In the genomic region with DNA sequence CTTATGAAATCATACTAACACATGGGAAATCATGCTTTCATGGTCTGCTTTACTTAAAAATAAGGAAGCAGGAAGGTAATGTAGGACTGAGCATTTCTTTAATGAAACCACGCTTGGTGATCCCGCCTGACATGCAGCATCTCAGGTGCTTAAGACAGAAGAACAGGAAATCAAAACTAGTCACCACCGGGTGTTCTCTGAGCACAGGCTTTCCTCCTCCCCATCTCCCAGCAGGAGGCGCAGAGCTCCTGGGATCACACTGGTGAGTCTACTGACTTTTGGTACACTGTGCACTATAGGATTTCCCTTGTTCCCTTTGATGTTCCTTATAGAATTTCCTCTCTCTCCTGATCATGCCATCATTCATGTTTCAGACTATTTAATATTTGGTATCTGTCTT, we compare ENCODE assay signal across 7 mouse cellular contexts. TPM values are rescaled to one million over a fixed set of nuclear protein-coding genes. Genes with fewer than 3 reads are reported as not detected.
DNase-seq lines count a peak whose midpoint lies in the region; ATAC-seq and TF ChIP-seq lines count a peak whose summit lies in the region.
"Not testable (repeated sequence)": the region's sequence is repeated elsewhere in the genome, so short reads cannot be mapped to it uniquely, and the experiment has no call there.

No protein-coding gene starts in this region.

- H3K4me3 ChIP-seq in embryonic facial prominence, embryonic 14.5 days (ENCODE audit: low read depth, low read length) = peak overlapping the region; percentile 58
- peak overlapping the region; percentile 75 for H3K4me3 ChIP-seq in heart, embryonic 16.5 days (ENCODE audit: low read length)
- H3K4me3 ChIP-seq in kidney, embryonic 14.5 days (ENCODE audit: low read length) = peak overlapping the region; percentile 54
- peak overlapping the region; percentile 58 for H3K4me3 ChIP-seq in limb, embryonic 14.5 days (replicated peaks; ENCODE audit: low read length)

- peaks cover 14% of the 10 kb centered on the region for H3K9me3 ChIP-seq in embryonic facial prominence, embryonic 14.5 days (ENCODE audit: control insufficient read depth, low read length)
- H3K9me3 ChIP-seq in heart, embryonic 16.5 days (replicated peaks; ENCODE audit: control insufficient read depth, low read length); kidney, embryonic 14.5 days (ENCODE audit: control insufficient read depth, low read length); limb, embryonic 14.5 days (ENCODE audit: control insufficient read depth, low read length): not testable (repeated sequence)

- WGBS in embryonic facial prominence, embryonic 14.5 days = 37% methylated on average over 4 of the region's 4 CpGs
- 42% methylated on average over 4 of the region's 4 CpGs for WGBS in heart, embryonic 16.5 days
- WGBS in kidney, embryonic 14.5 days = 29% methylated on average over 4 of the region's 4 CpGs
- WGBS in limb, embryonic 14.5 days = 47% methylated on average over 4 of the region's 4 CpGs

- peak overlapping the region; percentile 80 for H3K9ac ChIP-seq in embryonic facial prominence, embryonic 14.5 days (ENCODE audit: low read depth, low read length)
- H3K9ac ChIP-seq in heart, embryonic 16.5 days (ENCODE audit: low read length) = peak overlapping the region; percentile 78; the same call in 1 of the 2 replicates
- H3K9ac ChIP-seq in kidney, embryonic 14.5 days (ENCODE audit: low read depth, low read length) = peak overlapping the region; percentile 71; the same call in 1 of the 2 replicates
- peak overlapping the region; percentile 77; the same call in 1 of the 2 replicates for H3K9ac ChIP-seq in limb, embryonic 14.5 days (ENCODE audit: low read depth, low read length, severe bottlenecking)

- H3K4me1 ChIP-seq in embryonic facial prominence, embryonic 14.5 days (ENCODE audit: control insufficient read depth, insufficient read depth, low read length); heart, embryonic 16.5 days (ENCODE audit: control insufficient read depth, insufficient read depth, low read length); kidney, embryonic 14.5 days (ENCODE audit: control insufficient read depth, insufficient read depth, low read length); limb, embryonic 14.5 days (ENCODE audit: control insufficient read depth, insufficient read depth, low read length): not testable (repeated sequence)

- DNase-seq in adrenal gland, adult 8-10 months = peak; percentile 20
- DNase-seq in embryonic facial prominence, embryonic 14.5 days (ENCODE audit: low spot score) = peak; percentile 66
- peak; percentile 7 for DNase-seq in limb, embryonic 14.5 days (ENCODE audit: low spot score)
- DNase-seq in right cerebral cortex, postnatal 10 days (ENCODE audit: low spot score in 2 of 2) = peak; percentile 50 to 53

- H3K4me2 ChIP-seq in embryonic facial prominence, embryonic 14.5 days (ENCODE audit: low read depth, low read length) = peak overlapping the region; percentile 66
- H3K4me2 ChIP-seq in heart, embryonic 16.5 days (ENCODE audit: low read depth, low read length) = peak overlapping the region; percentile 82
- H3K4me2 ChIP-seq in kidney, embryonic 14.5 days (replicated peaks; ENCODE audit: low read depth, low read length) = peak overlapping the region; percentile 53
- peak overlapping the region; percentile 65 for H3K4me2 ChIP-seq in limb, embryonic 14.5 days (replicated peaks; ENCODE audit: low read depth, low read length, severe bottlenecking)

- TF ChIP-seq POLR2A in limb, embryonic 14.5 days (IDR thresholded peaks at IDR 0.05; ENCODE audit: borderline replicate concordance, extremely low read depth, insufficient read depth, insufficient read length) = not testable (repeated sequence)

- H3K36me3 ChIP-seq in embryonic facial prominence, embryonic 14.5 days (ENCODE audit: control insufficient read depth, insufficient read depth, low read length); heart, embryonic 16.5 days (ENCODE audit: control insufficient read depth, insufficient read depth); kidney, embryonic 14.5 days (ENCODE audit: control insufficient read depth, insufficient read depth, low read length); limb, embryonic 14.5 days (ENCODE audit: control insufficient read depth, insufficient read depth, low read length): not testable (repeated sequence)

- not testable (repeated sequence) for H3K27ac ChIP-seq in embryonic facial prominence, embryonic 14.5 days (replicated peaks; ENCODE audit: low read depth, low read length); heart, embryonic 16.5 days (ENCODE audit: low read length); kidney, embryonic 14.5 days (ENCODE audit: low read depth, low read length); limb, embryonic 14.5 days (replicated peaks; ENCODE audit: low read depth, low read length)

- peak; percentile 88 for ATAC-seq in embryonic facial prominence, embryonic 14.5 days (ENCODE audit: low read depth)
- peak; percentile 75 for ATAC-seq in heart, embryonic 16.5 days (replicated peaks; ENCODE audit: extremely low read depth, insufficient read depth, low FRiP score)
- ATAC-seq in kidney, embryonic 14.5 days (ENCODE audit: low FRiP score, low TSS enrichment) = peak; percentile 91
- 0 out of 2 replicates have a peak, but pooled peaks have one; percentile 48 for ATAC-seq in limb, embryonic 14.5 days (ENCODE audit: low FRiP score, low read depth)
- ATAC-seq in megakaryocyte-erythroid progenitor cell, adult 5-6 weeks (replicated peaks; ENCODE audit: low FRiP score, low TSS enrichment, poor library complexity, severe bottlenecking) = 0 out of 2 replicates have a peak, but pooled peaks have one; percentile 64

- not testable (repeated sequence) for H3K27me3 ChIP-seq in embryonic facial prominence, embryonic 14.5 days (replicated peaks; ENCODE audit: control insufficient read depth, insufficient read depth, low read length); heart, embryonic 16.5 days (ENCODE audit: control insufficient read depth, insufficient read depth, low read length); kidney, embryonic 14.5 days (ENCODE audit: control insufficient read depth, insufficient read depth, low read length); limb, embryonic 14.5 days (ENCODE audit: control insufficient read depth, insufficient read depth, low read length)

RNA-seq across cellular contexts. Expression of gene Zfp65, which starts 0.5 kb away (rescaled TPM):
- 10 to 100 TPM; 12.1 to 14.5 (median 12.7) TPM for total RNA-seq in adrenal gland, adult 8-10 months (2022)
- polyA plus RNA-seq in embryonic facial prominence, embryonic 14.5 days (2014; fragmentation: Nextera tagmentation; extraction: Ambion mirVana) = 3.5 TPM in 2 replicates
- polyA plus RNA-seq in heart, embryonic 16.5 days (2015; fragmentation: Nextera tagmentation; extraction: Ambion mirVana) = 3.5 and 4.0 TPM in 2 replicates
- polyA plus RNA-seq in kidney, embryonic 14.5 days (2014; fragmentation: Nextera tagmentation; extraction: Ambion mirVana) = 4.3 and 5.6 TPM in 2 replicates
- polyA plus RNA-seq in limb, embryonic 14.5 days (2012; rRNA removed) = 3.9 and 6.1 TPM in 2 replicates
- polyA plus RNA-seq in limb, embryonic 14.5 days (2014; fragmentation: Nextera tagmentation; extraction: Ambion mirVana) = 2.8 and 3.1 TPM in 2 replicates
- 7.2 and 12.7 TPM in 2 replicates for total RNA-seq in megakaryocyte-erythroid progenitor cell, adult 5-6 weeks (2014; fragmentation: Nextera tagmentation)
- 16.6 and 17.6 TPM in 2 replicates for total RNA-seq in megakaryocyte-erythroid progenitor cell, adult 5-6 weeks (2017)

RNA-seq across cellular contexts. Expression of gene Zfp85, which starts 25.6 kb away (rescaled TPM):
- total RNA-seq in adrenal gland, adult 8-10 months (2022) = 1 to 10 TPM; 3.8 to 7.0 (median 6.4) TPM
- 5.3 and 6.6 TPM in 2 replicates for polyA plus RNA-seq in embryonic facial prominence, embryonic 14.5 days (2014; fragmentation: Nextera tagmentation; extraction: Ambion mirVana)
- 3.6 and 3.9 TPM in 2 replicates for polyA plus RNA-seq in heart, embryonic 16.5 days (2015; fragmentation: Nextera tagmentation; extraction: Ambion mirVana)
- polyA plus RNA-seq in kidney, embryonic 14.5 days (2014; fragmentation: Nextera tagmentation; extraction: Ambion mirVana) = 7.1 and 7.6 TPM in 2 replicates
- polyA plus RNA-seq in limb, embryonic 14.5 days (2012; rRNA removed) = 2.9 and 3.8 TPM in 2 replicates
- 3.8 and 6.3 TPM in 2 replicates for polyA plus RNA-seq in limb, embryonic 14.5 days (2014; fragmentation: Nextera tagmentation; extraction: Ambion mirVana)
- 5.4 and 9.3 TPM in 2 replicates for total RNA-seq in megakaryocyte-erythroid progenitor cell, adult 5-6 weeks (2014; fragmentation: Nextera tagmentation)
- total RNA-seq in megakaryocyte-erythroid progenitor cell, adult 5-6 weeks (2017) = 7.0 and 8.1 TPM in 2 replicates

RNA-seq across cellular contexts. Expression of gene Zfp738, which starts 42.6 kb away (rescaled TPM):
- 10 to 100 TPM; 12.6 to 19.6 (median 16.1) TPM for total RNA-seq in adrenal gland, adult 8-10 months (2022)
- 8.8 and 10.5 TPM in 2 replicates for polyA plus RNA-seq in embryonic facial prominence, embryonic 14.5 days (2014; fragmentation: Nextera tagmentation; extraction: Ambion mirVana)
- polyA plus RNA-seq in heart, embryonic 16.5 days (2015; fragmentation: Nextera tagmentation; extraction: Ambion mirVana) = 7.5 and 7.8 TPM in 2 replicates
- 9.6 and 11.2 TPM in 2 replicates for polyA plus RNA-seq in kidney, embryonic 14.5 days (2014; fragmentation: Nextera tagmentation; extraction: Ambion mirVana)
- 9.8 and 10.3 TPM in 2 replicates for polyA plus RNA-seq in limb, embryonic 14.5 days (2012; rRNA removed)
- polyA plus RNA-seq in limb, embryonic 14.5 days (2014; fragmentation: Nextera tagmentation; extraction: Ambion mirVana) = 11.5 and 11.8 TPM in 2 replicates
- 13.3 and 13.6 TPM in 2 replicates for total RNA-seq in megakaryocyte-erythroid progenitor cell, adult 5-6 weeks (2014; fragmentation: Nextera tagmentation)
- 13.1 and 21.9 TPM in 2 replicates for total RNA-seq in megakaryocyte-erythroid progenitor cell, adult 5-6 weeks (2017)

RNA-seq across cellular contexts. Expression of gene Zfp493, which starts 50.1 kb away (rescaled TPM):
- total RNA-seq in adrenal gland, adult 8-10 months (2022) = 1 to 10 TPM; 2.3 to 4.2 (median 2.6) TPM
- 1.7 and 2.5 TPM in 2 replicates for polyA plus RNA-seq in embryonic facial prominence, embryonic 14.5 days (2014; fragmentation: Nextera tagmentation; extraction: Ambion mirVana)
- 1.3 and 1.7 TPM in 2 replicates for polyA plus RNA-seq in heart, embryonic 16.5 days (2015; fragmentation: Nextera tagmentation; extraction: Ambion mirVana)
- 2.2 and 3.7 TPM in 2 replicates for polyA plus RNA-seq in kidney, embryonic 14.5 days (2014; fragmentation: Nextera tagmentation; extraction: Ambion mirVana)
- polyA plus RNA-seq in limb, embryonic 14.5 days (2012; rRNA removed) = 2.5 and 2.6 TPM in 2 replicates
- 2.2 and 2.5 TPM in 2 replicates for polyA plus RNA-seq in limb, embryonic 14.5 days (2014; fragmentation: Nextera tagmentation; extraction: Ambion mirVana)
- 6.2 and 8.9 TPM in 2 replicates for total RNA-seq in megakaryocyte-erythroid progenitor cell, adult 5-6 weeks (2014; fragmentation: Nextera tagmentation)
- 1.8 and 3.7 TPM in 2 replicates for total RNA-seq in megakaryocyte-erythroid progenitor cell, adult 5-6 weeks (2017)

Comparison
In these comparisons a context has a peak if more than half of its experiments do, and no peak if none do; other contexts are left out.
1. DNase-seq: peak in every context shown above with its lines; median percentile 66 in embryonic facial prominence, embryonic 14.5 days; 52 in right cerebral cortex, postnatal 10 days; 20 in adrenal gland, adult 8-10 months; 7 in limb, embryonic 14.5 days.